Mouse (Mus musculus) naive thymus-derived CD4-positive, alpha-beta T cell, adult 2 months (primary cell): ENCODE measurements around the gene Dapk2.

ENCODE experiments used
- DNase-seq: peaks from one replicate; pipeline ENCODE4 v3.0.0-alpha.2; 2011; ENCODE audit warnings: low read depth

The Dapk2 gene

GRCm38 (mm10) chr9:66307341-66307740, 149.3 kb downstream of the Dapk2 start:
- DNase-seq: no peak

- DNase-seq: no peak
Measured at GRCm38 (mm10) chr9:66308741-66309140, 150.7 kb downstream of the Dapk2 start.

GRCm38 (mm10) chr9:66311458-66311857, 153.4 kb downstream of the Dapk2 start:
- DNase-seq: no peak

GRCm38 (mm10) chr9:66316603-66317002, 158.6 kb downstream of the Dapk2 start:
- DNase-seq: no peak
